Mouse (Mus musculus) ES-Bruce4 (cell line): Measurements from ENCODE around the gene Ncoa4. TPM values are rescaled to one million over a fixed set of nuclear protein-coding genes. Genes with fewer than 3 reads are reported as not detected.

Source experiments
- H3K27ac ChIP-seq: 2 replicates; pipeline ENCODE4 v1.5.1; 2012; ENCODE audit warnings: low read length, inconsistent platforms; ENCODE audit not compliant: insufficient read depth
- H3K27me3 ChIP-seq: 2 replicates; pipeline ENCODE4 v1.6.1; 2012; ENCODE audit warnings: mild to moderate bottlenecking, low read length, inconsistent platforms; ENCODE audit not compliant: control insufficient read depth, poor library complexity, insufficient read depth, severe bottlenecking
- H3K36me3 ChIP-seq: 2 replicates; pipeline ENCODE4 v1.6.1; 2012; ENCODE audit warnings: inconsistent platforms, mild to moderate bottlenecking, low read length, moderate library complexity; ENCODE audit not compliant: control insufficient read depth, poor library complexity, insufficient read depth, severe bottlenecking
- H3K4me1 ChIP-seq: one replicate; pipeline ENCODE4 v1.8.1; 2011; ENCODE audit warnings: low read length; ENCODE audit not compliant: control insufficient read depth, insufficient read depth
- H3K4me3 ChIP-seq: 2 replicates; pipeline ENCODE4 v1.5.1; 2011; ENCODE audit warnings: low read depth, mild to moderate bottlenecking, low read length
- H3K9ac ChIP-seq: 2 replicates; pipeline ENCODE4 v1.6.1; 2012; ENCODE audit warnings: low read depth, mild to moderate bottlenecking, inconsistent platforms; ENCODE audit not compliant: poor library complexity, severe bottlenecking
- H3K9me3 ChIP-seq: replicated peaks from 2 replicates; pipeline ENCODE4 v1.6.1; 2012; ENCODE audit warnings: mild to moderate bottlenecking, low read length, inconsistent platforms; ENCODE audit not compliant: control insufficient read depth, poor library complexity, insufficient read depth, severe bottlenecking
- CTCF ChIP-seq: IDR thresholded peaks from one replicate; pipeline ENCODE4 v1.8.1; 2011; ENCODE audit warnings: low read depth, low read length
- EP300 ChIP-seq: IDR thresholded peaks from 2 replicates; pipeline ENCODE4 v1.6.1; 2011; ENCODE audit warnings: low read depth, low read length; ENCODE audit not compliant: insufficient read depth
- POLR2A ChIP-seq: IDR thresholded peaks from one replicate; pipeline ENCODE4 v1.8.1; 2011; ENCODE audit warnings: low read length; ENCODE audit not compliant: insufficient read depth
- polyA plus RNA-seq: library from polyadenylated mRNA; stranded (reverse); fragments of >200 nt; gene quantifications from 2 replicates; pipeline ENCODE4 v1.2.4, GENCODE M21; 2011; ENCODE audit warnings: low read depth; ENCODE audit not compliant: missing spikeins, insufficient read depth, insufficient read length

Gene Ncoa4
- polyA plus RNA-seq, 1 experiment, result 125 TPM

- Histone ChIP-seq H3K4me3 (no peak overlapping the region), H3K9me3 (no peaks in the 10 kb centered on the region), H3K36me3 (no peaks in the 10 kb centered on the region), H3K27ac (peak overlapping the region; percentile 46), H3K4me1 (no peaks in the 10 kb centered on the region), H3K9ac (no peak overlapping the region), H3K27me3 (no peaks in the 10 kb centered on the region)
- TF ChIP-seq CTCF (no peak), EP300 (no peak), POLR2A (no peak)
Observed at GRCm38 (mm10) chr14:32163203-32163888, 3.7 kb downstream of the Ncoa4 start.

DNA sequence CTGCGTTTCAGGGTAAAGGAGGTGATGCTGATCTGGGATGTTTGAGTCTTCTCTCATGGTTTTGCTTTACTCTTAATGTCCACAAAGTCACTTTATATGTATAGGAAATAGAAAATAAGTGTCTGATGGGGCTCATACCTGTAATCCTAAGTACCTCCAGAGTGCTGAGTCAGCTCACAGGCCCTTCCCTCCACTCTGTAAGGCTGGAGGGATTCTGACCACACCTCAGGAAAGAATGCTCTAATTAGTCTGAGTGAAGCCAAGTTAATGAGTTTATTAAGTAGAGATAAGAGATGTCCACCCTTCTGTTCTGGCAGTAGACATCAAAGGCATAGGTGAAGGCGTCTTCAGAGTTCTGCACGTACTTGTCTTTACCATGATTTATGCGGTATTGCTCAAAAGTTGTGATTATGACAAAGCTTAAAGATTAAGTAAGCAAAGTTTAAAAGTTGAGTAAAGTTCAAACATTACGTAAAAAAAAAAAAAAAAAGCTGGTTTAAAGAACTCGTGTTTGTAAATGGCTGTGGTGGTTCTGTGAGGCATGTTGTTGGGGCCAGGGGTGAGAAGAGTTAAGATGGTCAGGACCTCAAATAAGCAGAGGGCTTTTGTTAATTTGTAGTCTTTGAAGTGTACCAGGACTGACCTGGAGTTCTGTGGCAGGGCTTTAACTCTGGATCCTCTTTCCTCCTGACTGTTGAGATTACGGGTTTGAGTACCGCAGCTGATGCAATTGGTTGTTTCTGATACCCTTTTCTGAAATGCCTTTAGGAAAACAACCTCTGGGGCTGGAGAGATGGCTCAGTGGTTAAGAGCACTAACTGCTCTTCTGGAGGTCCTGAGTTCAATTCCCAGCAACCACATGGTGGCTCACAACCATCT, 4.7 kb downstream of the Ncoa4 start:
- no peak for TF ChIP-seq EP300
- TF ChIP-seq POLR2A, result no peak
- TF ChIP-seq CTCF, result no peak
- H3K27ac ChIP-seq, result peak overlapping the region; percentile 83
- H3K9me3 ChIP-seq, result no peaks in the 10 kb centered on the region
- no peaks in the 10 kb centered on the region for H3K4me1 ChIP-seq
- H3K36me3 ChIP-seq, result no peaks in the 10 kb centered on the region
- H3K4me3 ChIP-seq, result no peak overlapping the region
- no peaks in the 10 kb centered on the region for H3K27me3 ChIP-seq
- peak overlapping the region; percentile 71 for H3K9ac ChIP-seq

DNA sequence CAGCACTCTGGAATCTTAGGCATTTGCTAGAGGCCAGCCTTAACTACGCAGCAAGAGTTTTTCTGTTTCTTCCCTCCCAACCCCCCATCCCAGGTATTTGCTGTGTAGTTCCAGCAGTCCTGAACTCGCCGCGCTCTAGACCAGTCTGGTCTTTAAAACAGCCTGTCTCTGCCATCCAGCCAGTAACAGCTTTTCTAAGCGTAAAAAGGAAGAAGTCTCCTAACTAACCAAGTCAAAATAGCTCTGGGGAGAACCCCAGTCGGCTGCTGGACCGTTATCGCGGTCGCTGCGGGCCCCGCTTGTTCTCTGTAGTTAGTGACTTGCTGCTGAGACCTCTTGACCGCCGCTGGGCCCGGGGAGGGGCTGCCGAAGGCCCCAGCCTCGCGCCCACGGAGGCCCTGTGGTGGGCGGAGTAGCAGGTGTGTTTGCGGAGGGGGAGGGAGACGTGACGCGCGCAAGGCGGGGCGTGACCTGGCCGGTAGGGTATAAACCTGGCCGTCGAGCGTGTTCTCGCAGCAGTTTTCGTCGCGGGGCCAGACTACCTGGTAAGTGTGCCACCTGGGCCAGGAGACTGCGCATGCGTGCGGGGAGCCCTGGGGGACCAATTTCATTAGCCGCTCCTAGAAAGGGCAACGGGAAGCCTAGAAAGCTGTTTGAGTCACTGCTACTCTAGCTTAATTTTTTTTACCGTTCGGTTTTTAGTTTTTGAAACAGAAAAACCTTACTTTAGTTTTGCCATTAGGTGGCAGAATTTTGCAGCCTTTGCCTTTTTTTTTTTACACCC, 5.8 kb downstream of the Ncoa4 start:
- TF ChIP-seq CTCF, result no peak
- TF ChIP-seq POLR2A, result peak; percentile 80
- TF ChIP-seq EP300, result no peak
- peak overlapping the region; percentile 38 for H3K4me3 ChIP-seq
- H3K27ac ChIP-seq, result peak overlapping the region; percentile 89
- peak overlapping the region; percentile 71 for H3K9ac ChIP-seq
- H3K9me3 ChIP-seq, result no peaks in the 10 kb centered on the region
- H3K36me3 ChIP-seq, result no peaks in the 10 kb centered on the region
- no peaks in the 10 kb centered on the region for H3K27me3 ChIP-seq
- no peaks in the 10 kb centered on the region for H3K4me1 ChIP-seq

GRCm38 (mm10) chr14:32166062-32166441, 6.4 kb downstream of the Ncoa4 start:
- Histone ChIP-seq H3K36me3 (peaks cover 4% of the 10 kb centered on the region), H3K27me3 (no peaks in the 10 kb centered on the region), H3K27ac (no peak overlapping the region), H3K4me3 (no peak overlapping the region), H3K4me1 (no peaks in the 10 kb centered on the region), H3K9me3 (no peaks in the 10 kb centered on the region), H3K9ac (peak overlapping the region; percentile 48)
- TF ChIP-seq EP300 (no peak), POLR2A (no peak), CTCF (no peak)

DNA sequence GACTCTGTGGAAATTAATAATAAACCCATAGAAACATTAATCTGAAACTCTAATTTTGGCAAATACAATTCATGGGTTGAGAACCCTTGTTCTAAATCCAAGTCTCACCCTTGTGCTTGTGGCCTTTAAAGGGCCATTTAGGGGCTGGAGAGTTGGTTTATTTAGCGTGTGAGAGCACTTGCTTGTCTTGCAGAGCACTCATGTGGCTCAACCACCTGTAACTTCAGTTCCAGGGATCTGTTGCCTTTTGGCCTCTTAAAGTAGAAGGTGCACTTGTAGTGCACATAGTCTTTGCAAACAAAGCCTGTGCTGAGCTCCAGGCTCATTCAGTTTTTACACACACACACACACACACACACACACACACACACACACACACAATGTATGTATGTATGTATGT, 7.2 kb downstream of the Ncoa4 start:
- Histone ChIP-seq H3K27me3 (no peaks in the 10 kb centered on the region), H3K4me3 (no peak overlapping the region)
- TF ChIP-seq POLR2A, result no peak
- TF ChIP-seq EP300, result no peak
- no peak for TF ChIP-seq CTCF

More for the DNA sequence above, 7.2 kb downstream of the Ncoa4 start:
- Histone ChIP-seq H3K9me3 (no peaks in the 10 kb centered on the region), H3K27ac (no peak overlapping the region), H3K4me1 (no peaks in the 10 kb centered on the region), H3K36me3 (peaks cover 9% of the 10 kb centered on the region), H3K9ac (0 out of 2 replicates have a peak overlapping the region, but pooled peaks have one; percentile 48)
